Mouse (Mus musculus): Measurements from ENCODE around the gene Ptpn13.

DNA sequence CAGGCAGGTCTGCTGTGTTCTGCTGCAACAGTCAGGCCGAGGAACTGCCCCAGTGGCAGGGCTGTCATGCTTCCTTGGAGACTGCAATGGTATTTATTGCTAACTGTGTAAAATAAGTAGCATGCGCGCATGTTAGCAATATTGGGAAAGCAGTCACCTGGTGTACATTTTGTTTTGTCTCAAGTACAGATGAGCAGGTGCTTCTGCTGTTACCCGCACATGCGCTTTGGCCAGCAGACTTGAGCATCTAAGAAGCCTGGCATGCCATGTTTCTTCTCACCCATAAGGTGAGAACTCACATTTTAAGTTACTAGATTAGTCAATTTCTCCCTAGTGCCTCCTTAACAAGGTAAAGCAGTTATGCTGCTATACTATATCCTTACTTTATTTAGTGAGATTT lies 72.1 kb downstream of the Ptpn13 start:
- TF ChIP-seq RAD21 (IDR thresholded peaks at IDR 0.05; ENCODE audit: low read depth, low read length) (no peak), CTCF (conservative IDR thresholded peaks at IDR 0.05 in 1 of 2, IDR thresholded peaks at IDR 0.05 in 1 of 2; ENCODE audit: low read depth in 2 of 2, low read length in 2 of 2) (no peak), POLR2A (IDR thresholded peaks at IDR 0.05; ENCODE audit: low read depth, low read length) (no peak)

All from CH12.LX (cell line).